Mouse (Mus musculus) limb, embryonic 10.5 days (tissue): ENCODE measurements around the gene Acot7. TPM values are rescaled to one million over a fixed set of nuclear protein-coding genes. Genes with fewer than 3 reads are reported as not detected.
A peak's percentile ranks its signal among the peaks of the same experiment; 100 is the strongest.

Source experiments
- DNase-seq: peaks from one replicate; pipeline ENCODE4 v3.0.0-alpha.2; 2017; ENCODE audit warnings: low spot score
- H3K27ac ChIP-seq: fragments of 300-500 bp; sonication (generic); 2 replicates; pipeline ENCODE4 v1.5.1; 2016; ENCODE audit warnings: mild to moderate bottlenecking
- H3K27me3 ChIP-seq: fragments of 300-500 bp; sonication (generic); 2 replicates; pipeline ENCODE4 v1.6.1; 2016; ENCODE audit warnings: low read depth, mild to moderate bottlenecking; ENCODE audit not compliant: poor library complexity, severe bottlenecking
- H3K36me3 ChIP-seq: fragments of 300-500 bp; sonication (generic); 2 replicates; pipeline ENCODE4 v1.6.1; 2016; ENCODE audit warnings: mild to moderate bottlenecking, moderate library complexity
- H3K4me1 ChIP-seq: fragments of 300-500 bp; sonication (generic); 2 replicates; pipeline ENCODE4 v1.6.1; 2016
- H3K4me3 ChIP-seq: fragments of 300-500 bp; sonication (generic); 2 replicates; pipeline ENCODE4 v1.5.1; 2016; ENCODE audit warnings: mild to moderate bottlenecking, moderate library complexity
- H3K9me3 ChIP-seq: fragments of 300-500 bp; sonication (generic); replicated peaks from 2 replicates; pipeline ENCODE4 v1.6.1; 2016; ENCODE audit warnings: mild to moderate bottlenecking
- whole genome bisulfite sequencing: fragments of 180-500 bp; shearing (Covaris S2); methylation state at CpG from one replicate; pipeline ENCODE4 v1.1.7; 2016; 5-methylcytosine and 5-hydroxymethylcytosine counted together
- polyA plus RNA-seq: library from polyadenylated mRNA; unstranded; fragments of >200 nt; fragmentation: Nextera tagmentation; extraction: Ambion mirVana; gene quantifications from 2 replicates; pipeline ENCODE4 v1.2.1, GENCODE M21; 2016

The Acot7 gene
- 34.8 and 36.7 TPM in 2 replicates for polyA plus RNA-seq

DNA sequence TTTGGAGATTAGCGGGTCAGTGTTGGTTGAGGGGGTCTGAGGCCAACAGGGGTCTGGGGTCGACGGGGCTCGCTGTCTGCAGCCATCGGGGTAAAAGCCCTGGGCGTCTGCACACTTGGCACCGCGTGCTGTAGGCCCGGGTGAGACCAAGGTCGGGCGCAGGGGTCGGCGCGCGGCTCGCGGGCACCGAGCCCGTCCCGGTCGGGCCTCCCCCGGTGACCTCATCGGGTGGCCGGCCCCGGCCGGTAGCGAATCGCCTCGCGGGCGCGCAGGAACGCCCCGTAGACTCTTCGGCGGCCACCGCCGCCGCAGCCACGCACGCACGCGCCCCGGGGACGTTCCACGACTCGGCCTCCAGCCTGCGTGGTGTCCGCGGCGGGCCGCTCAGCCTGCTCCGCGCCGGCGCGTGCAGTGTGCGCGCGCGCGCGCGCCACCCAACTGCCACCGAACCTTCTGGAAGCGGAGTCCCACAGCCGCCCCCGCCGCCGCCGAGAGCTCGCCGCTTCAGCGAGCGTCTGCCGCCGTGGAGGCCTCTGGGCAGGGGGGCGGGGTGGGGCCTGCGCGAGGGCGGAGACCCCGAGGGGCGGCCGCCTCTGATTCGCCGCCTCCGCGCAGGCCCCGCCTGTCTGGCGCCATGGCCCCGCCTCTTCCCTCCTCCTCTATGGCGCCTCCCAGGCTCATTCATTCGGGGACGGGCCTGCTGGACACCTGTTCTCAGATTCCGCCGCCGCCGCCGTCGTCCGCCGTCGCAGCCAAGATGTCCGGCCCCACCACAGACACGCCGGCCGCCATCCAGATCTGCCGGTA is at the start of gene Acot7:
TSS of gene Acot7 (plus strand) at position 598 of the 807 bp plus-strand sequence.
- Histone ChIP-seq H3K27ac (peak within 1 kb of the TSS; percentile 95), H3K4me3 (peak within 1 kb of the TSS; percentile 80), H3K9me3 (no peaks in the 10 kb centered on the region), H3K36me3 (no peaks in the 10 kb centered on the region), H3K27me3 (peaks cover 75% of the 10 kb centered on the region), H3K4me1 (peaks cover 22% of the 10 kb centered on the region)
- peak; percentile 93 for DNase-seq
- WGBS: under 1% methylated on average over 86 of the region's 108 CpGs

DNA sequence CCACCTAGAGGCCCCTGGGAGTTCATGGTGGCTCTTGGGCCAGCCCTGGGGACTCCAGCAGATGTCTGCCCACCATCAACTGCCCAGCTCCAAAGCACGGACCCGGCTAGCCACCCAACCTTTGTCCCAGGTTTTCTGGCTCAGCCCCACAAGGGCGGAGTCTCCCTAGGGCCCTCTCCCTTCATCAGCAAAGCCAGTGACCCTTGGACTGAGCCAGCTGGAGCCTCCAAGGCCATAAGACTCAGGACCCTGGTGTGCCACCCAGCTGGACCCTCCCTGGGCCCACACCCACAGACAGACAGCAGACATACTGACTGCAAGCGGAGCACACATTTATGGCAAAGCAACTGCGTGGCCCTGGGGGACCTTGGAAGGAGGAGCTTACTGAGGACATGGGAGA is 49.1 kb upstream of the Acot7 start:
- no peak for DNase-seq
- Histone ChIP-seq H3K36me3 (no peaks in the 10 kb centered on the region), H3K4me3 (no peak overlapping the region), H3K9me3 (no peaks in the 10 kb centered on the region), H3K27ac (no peak overlapping the region), H3K4me1 (peaks cover 68% of the 10 kb centered on the region), H3K27me3 (peaks cover 100% of the 10 kb centered on the region)
- WGBS: 52% methylated on average over 5 of the region's 5 CpGs

DNA sequence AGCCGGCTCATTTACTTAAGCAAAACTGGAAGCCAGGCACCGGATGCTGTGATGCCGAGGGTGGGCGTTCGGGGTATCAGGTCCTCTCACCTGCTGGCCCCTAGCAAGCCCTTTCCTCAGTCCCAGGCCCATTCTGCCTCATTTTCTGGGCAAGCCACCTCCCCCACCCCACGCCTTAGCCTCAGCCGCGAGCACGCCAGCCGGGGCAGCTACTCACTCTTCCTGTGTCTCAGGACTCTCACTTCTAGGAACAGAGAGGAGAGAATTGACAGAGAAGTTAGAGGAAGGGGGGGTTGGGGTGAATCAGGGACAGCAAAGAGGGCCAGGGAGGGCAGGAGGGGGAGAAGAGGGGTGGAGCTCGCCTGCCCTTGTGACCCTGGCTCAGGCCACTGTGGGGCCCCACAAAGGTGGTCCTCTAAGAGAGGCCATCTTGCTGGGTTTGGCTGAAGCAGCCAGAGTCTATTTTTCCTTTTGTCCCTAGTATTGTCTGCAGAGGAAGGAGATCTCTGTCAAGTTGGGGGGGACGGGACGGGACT is 48.5 kb upstream of the Acot7 start:
- Histone ChIP-seq H3K4me1 (peaks cover 68% of the 10 kb centered on the region), H3K27ac (no peak overlapping the region), H3K9me3 (no peaks in the 10 kb centered on the region), H3K4me3 (peak overlapping the region; percentile 0; the same call in 1 of the 2 replicates), H3K36me3 (no peaks in the 10 kb centered on the region), H3K27me3 (peaks cover 100% of the 10 kb centered on the region)
- 22% methylated on average over 13 of the region's 13 CpGs for WGBS
- DNase-seq: no peak

DNA sequence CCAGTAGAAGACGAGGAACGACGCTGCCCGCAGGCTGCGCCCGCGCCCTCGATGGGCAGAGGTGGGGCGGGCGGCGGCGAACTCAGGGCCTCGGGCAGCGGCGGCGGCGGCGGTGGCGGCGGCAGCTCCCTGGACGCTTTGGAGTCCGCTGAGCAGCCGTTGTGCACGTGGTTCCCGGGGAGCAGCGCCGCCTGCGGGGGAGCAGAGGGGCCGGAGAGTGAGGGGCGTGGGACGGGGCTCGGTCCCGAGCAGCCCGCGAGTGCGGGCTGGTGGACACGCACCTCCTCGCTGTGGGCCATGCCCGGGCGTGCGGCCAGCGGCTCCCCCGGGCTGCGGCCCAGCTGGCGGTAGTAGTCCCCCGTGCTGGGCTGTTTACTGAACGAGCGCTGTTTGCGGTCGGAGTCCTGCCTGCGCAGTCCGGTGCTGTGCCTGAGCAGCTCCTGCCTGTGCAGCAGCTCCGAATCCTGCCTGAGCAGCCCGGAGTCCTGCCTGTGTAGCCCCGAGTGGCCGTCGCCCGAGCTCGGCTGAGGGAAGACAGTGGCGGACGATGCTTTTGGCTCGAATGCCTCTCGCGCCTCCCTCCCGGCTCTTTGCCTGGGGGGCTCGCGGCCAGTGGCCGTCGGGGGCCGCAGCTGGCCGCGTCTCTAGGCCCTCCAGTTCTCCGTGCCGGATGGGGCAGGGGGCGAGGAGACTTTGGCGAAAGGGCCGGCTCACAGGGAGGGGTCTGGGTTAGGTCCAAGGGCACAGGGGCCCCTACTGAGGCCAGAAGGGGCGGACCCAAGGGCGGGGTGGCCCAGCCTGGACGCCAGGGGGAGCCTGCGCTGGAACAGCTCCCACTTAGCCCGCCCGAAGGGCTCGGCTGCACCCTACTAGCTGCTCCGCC is 46.9 kb upstream of the Acot7 start:
- peak; percentile 77 for DNase-seq
- Histone ChIP-seq H3K9me3 (no peaks in the 10 kb centered on the region), H3K27me3 (peaks cover 97% of the 10 kb centered on the region), H3K27ac (peak overlapping the region; percentile 75), H3K36me3 (no peaks in the 10 kb centered on the region), H3K4me3 (peak overlapping the region; percentile 48), H3K4me1 (peaks cover 54% of the 10 kb centered on the region)
- WGBS: under 1% methylated on average over 83 of the region's 85 CpGs

DNA sequence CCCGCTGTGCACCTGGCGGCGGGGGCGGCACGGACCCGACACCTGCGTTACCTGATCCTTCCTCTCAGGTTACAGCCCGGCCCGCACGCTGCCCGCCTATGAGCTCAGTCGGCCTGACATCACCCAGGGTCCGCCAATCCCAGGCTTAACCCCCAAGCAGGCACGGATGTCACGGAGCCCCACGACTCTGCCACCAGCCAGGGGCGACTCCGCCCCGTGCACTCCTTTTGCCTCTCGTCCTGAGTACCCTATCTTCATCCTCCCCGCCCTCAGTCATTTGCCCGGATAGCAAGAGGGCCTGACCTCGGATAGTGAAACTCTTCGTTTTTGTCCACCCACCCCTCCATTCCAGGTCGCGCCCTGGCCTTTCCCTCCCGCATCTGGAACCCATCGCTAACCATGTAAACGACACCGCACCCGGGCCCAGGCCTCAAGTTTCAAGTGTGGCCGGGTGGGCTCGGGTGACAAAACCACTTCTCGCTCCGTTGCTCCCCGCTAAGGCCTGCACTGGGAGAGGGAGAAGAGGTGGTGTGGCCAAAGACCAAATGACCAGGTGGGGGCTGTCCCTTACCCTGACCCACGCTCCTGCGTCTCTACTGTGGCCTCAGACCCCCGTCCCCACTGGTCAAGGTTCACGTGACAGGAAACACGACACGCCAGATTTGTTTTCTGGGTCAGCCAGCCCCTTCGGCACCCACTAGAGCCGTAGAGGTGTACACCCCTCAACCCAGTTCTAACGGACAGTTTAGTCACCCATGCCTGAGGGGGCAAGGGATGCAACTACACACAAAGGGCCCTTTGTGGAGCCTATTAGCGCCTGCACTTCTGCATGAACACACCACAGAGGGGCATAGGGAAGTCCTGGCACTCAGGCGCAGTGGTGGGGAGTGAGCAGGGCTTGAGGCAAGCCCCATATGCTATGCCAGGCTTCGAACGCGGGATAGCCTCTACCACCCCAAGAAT is 45.8 kb upstream of the Acot7 start:
- Histone ChIP-seq H3K27me3 (peaks cover 96% of the 10 kb centered on the region), H3K4me3 (peak overlapping the region; percentile 48), H3K4me1 (peaks cover 48% of the 10 kb centered on the region), H3K9me3 (no peaks in the 10 kb centered on the region), H3K27ac (peak overlapping the region; percentile 75), H3K36me3 (no peaks in the 10 kb centered on the region)
- WGBS: 5% methylated on average over 50 of the region's 50 CpGs
- DNase-seq: peak; percentile 73

DNA sequence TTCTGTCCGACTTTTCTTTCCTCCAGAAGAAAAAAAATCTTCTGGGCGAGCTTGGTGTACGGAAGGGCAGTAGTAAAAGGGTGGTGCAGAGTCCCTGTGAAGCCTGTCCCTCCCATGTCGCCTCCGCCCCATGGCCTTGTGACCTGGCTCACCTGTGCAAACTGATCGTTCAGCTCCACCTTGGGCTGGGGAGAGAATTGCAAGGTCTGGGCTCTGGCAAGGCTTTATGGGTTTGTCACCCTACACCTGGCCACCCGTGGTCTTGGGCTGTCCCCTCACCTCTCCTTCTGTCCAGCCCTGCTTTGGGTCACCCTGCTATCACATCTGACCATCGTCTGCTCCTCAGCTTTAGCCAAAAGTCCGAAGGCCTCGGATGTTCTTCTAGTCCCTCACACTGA is 45.2 kb upstream of the Acot7 start:
- H3K27me3 ChIP-seq: peaks cover 96% of the 10 kb centered on the region
- peak; percentile 32 for DNase-seq
- H3K4me3 ChIP-seq: no peak overlapping the region
- no peaks in the 10 kb centered on the region for H3K9me3 ChIP-seq
- H3K36me3 ChIP-seq: no peaks in the 10 kb centered on the region
- WGBS: 24% methylated on average over 10 of the region's 10 CpGs
- H3K4me1 ChIP-seq: peaks cover 47% of the 10 kb centered on the region
- no peak overlapping the region for H3K27ac ChIP-seq

DNA sequence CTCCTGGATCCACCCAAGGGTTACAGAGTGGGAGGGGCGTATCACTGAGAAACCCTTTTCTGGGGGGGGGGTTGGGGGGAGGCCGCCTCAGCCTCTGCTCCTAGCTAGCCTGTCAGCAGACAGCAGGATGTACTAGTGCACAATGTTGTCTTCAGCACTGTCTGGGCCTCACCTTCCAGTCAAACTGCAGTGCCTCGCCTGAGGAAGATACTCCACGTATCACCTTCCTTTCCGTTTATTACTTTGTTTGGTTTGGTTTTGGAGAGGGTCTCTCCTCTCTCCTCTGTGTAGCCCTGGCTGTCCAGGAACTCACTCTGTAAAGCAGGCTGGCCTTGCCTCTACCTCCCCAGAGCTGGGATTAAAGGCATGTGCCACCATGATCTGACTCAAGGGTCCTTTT is 44.7 kb upstream of the Acot7 start:
- no peak overlapping the region for H3K27ac ChIP-seq
- peaks cover 96% of the 10 kb centered on the region for H3K27me3 ChIP-seq
- no peaks in the 10 kb centered on the region for H3K36me3 ChIP-seq
- DNase-seq: no peak
- no peak overlapping the region for H3K4me3 ChIP-seq
- no peaks in the 10 kb centered on the region for H3K9me3 ChIP-seq
- WGBS: 54% methylated on average over 5 of the region's 5 CpGs
- H3K4me1 ChIP-seq: peaks cover 49% of the 10 kb centered on the region

DNA sequence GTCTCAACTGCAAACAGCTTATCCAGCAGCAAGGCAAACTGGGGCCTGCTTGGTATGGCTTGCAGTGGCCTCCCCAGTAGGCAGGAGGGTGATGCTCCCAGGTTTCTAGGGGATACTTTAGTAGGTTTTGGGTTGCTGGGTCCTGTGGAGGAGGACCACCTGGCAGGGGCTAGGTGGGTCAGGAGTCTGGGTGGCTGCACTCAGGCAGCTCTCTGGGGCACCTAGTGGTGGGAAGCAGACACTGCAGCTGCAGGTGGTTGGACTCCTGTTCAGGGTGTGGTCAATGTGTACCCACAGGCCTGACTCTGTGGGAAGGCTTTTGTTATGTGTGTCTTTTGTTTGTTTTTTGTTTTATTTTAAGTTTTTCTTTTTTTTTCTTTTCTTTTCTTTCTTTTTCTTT is 43.4 kb upstream of the Acot7 start:
- Histone ChIP-seq H3K4me1 (peaks cover 50% of the 10 kb centered on the region), H3K27me3 (peaks cover 90% of the 10 kb centered on the region), H3K36me3 (no peaks in the 10 kb centered on the region), H3K9me3 (no peaks in the 10 kb centered on the region), H3K4me3 (no peak overlapping the region), H3K27ac (no peak overlapping the region)
- peak; percentile 75 for DNase-seq

DNA sequence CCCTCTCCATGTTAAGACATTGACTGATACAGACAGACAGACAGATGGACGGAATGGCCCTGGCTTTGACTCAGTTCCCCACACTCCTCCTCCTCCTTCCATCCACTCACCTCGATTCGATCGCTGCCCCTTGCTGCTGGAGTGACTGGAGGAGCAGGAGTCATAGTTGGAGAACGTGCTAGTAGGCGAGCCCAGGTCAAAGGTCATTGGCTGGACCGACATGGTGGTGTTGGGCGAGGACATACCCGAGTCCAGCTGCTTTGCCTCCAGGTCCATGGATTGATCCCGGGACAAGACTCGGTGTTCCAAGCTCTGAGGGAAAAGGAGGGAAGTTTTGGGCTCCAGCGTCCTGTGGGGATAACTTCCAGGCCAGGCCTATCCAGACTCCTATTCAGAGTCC is 42.6 kb upstream of the Acot7 start:
- H3K36me3 ChIP-seq: no peaks in the 10 kb centered on the region
- H3K9me3 ChIP-seq: no peaks in the 10 kb centered on the region
- peaks cover 82% of the 10 kb centered on the region for H3K27me3 ChIP-seq
- H3K4me1 ChIP-seq: peaks cover 41% of the 10 kb centered on the region
- H3K27ac ChIP-seq: no peak overlapping the region
- no peak overlapping the region for H3K4me3 ChIP-seq
- WGBS: 78% methylated on average over 12 of the region's 12 CpGs
- no peak for DNase-seq

DNA sequence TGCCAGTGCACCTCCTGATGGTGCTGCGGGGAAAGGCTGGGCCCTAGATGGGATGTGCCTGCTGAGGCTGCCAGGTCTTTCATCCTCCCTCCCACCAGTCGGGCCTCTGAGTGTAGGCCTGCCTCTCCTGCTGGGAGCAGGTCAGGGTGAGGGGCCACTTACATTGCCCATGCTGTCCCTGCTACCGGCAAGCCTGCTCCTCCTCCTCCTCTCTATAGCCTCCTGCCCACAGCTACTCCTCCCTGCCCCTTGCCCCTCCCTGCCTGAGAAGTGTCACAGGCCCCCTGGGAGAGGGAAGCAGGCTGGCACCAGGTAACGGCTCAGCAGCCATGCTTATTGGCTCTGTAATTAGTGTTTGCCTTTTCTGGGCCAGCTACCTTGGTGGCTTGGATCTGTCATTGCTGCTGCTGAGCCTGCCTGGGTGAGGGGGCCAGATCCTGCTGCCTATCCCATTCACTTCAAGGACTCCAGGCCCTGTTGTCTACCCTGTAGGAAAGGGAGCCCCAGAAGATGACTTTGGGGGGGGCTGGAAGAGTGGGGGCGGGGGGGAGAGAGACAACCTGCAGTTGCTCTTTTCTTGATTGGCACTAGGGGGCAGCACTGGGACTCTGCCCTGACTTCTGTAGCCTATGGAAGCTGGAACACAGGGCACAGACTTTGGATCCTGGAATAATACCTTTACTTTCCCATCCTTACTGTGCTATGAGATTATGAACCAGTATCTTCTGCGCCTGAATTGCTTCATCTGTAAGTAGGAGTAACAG is 41.6 kb upstream of the Acot7 start:
- Histone ChIP-seq H3K27ac (no peak overlapping the region), H3K4me3 (no peak overlapping the region), H3K4me1 (peaks cover 32% of the 10 kb centered on the region), H3K27me3 (peaks cover 82% of the 10 kb centered on the region), H3K36me3 (no peaks in the 10 kb centered on the region), H3K9me3 (no peaks in the 10 kb centered on the region)
- WGBS: 27% methylated on average over 6 of the region's 6 CpGs
- peak; percentile 35 for DNase-seq

DNA sequence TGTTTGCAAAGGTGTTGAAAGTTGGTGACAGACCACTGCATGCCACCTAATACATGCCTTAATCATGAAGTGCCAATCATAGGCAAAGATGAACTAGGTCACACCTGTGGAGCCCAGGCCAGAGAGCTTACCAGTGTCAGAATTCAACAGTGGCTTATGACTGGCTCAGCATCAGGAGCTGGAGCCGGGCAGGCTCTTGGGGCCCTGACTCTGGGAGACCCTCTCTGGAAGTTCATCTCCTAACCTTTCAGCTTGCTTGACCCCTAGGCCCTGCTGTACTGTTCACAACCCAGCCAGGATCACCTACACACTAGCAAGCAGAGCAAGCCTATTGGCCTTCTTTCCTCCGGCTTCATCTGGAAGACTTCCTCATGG is 41.1 kb upstream of the Acot7 start:
- H3K27me3 ChIP-seq: peaks cover 82% of the 10 kb centered on the region
- WGBS: 92% methylated on average over 2 of the region's 2 CpGs
- H3K4me1 ChIP-seq: peaks cover 26% of the 10 kb centered on the region
- H3K27ac ChIP-seq: no peak overlapping the region
- H3K36me3 ChIP-seq: no peaks in the 10 kb centered on the region
- H3K9me3 ChIP-seq: no peaks in the 10 kb centered on the region
- no peak for DNase-seq
- H3K4me3 ChIP-seq: no peak overlapping the region
